Mouse (Mus musculus) kidney, adult 2 months (tissue): ENCODE data around the gene Gpc1.

Experiments used
- CTCF ChIP-seq: fragments of 200-500 bp; conservative IDR thresholded peaks from 2 replicates; pipeline ENCODE4 v1.5.1; 2011; ENCODE audit warnings: low read depth, mild to moderate bottlenecking, control low read depth, low read length, moderate library complexity, mixed read lengths; ENCODE audit not compliant: insufficient read depth, insufficient read length
- POLR2A ChIP-seq: fragments of 200-500 bp; IDR thresholded peaks from one replicate; pipeline ENCODE4 v1.6.1; 2011; ENCODE audit warnings: low read depth, low read length, control low read depth

DNA sequence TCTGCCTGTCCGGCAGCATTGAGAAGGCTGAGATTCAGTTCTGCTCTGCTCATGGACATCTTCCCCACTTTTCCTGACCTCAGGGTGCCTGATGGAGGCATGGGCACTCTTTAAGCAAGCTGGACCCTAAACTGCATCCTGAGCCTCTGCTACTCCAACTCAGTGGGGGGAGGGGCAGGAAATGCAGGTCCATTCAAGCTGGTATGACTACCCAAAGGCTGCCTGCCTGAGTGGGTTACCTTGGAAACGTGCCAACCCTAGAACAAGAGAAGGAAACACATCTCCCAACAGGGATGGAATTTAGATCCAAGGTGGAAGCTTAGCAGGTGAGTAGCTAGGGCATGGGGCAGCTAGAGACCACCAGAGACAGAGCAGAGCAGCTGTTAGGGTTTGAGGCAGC lies 34.7 kb downstream of the Gpc1 start:
- TF ChIP-seq POLR2A (no peak), CTCF (no peak)
